Mouse (Mus musculus) heart, postnatal 36 days (tissue): ENCODE results near the gene Pcgf3. TPM values are rescaled to one million over a fixed set of nuclear protein-coding genes. Genes with fewer than 3 reads are reported as not detected.
"Not testable (repeated sequence)": the region's sequence is repeated elsewhere in the genome, so short reads cannot be mapped to it uniquely, and the experiment has no call there.

ENCODE experiments used
- DNase-seq, 2 experiments: peaks; one replicate each; pipeline ENCODE4 v3.0.0; 2021 to 2022
- intact Hi-C: fragments of 180-260 bp; cut with DNase I; formaldehyde crosslinking; loops from one replicate; pipeline ENCODE4 v1.15.1; 2025
- total RNA-seq, 2 experiments: library from RNA; stranded (reverse); gene quantifications; 2 replicates each; pipeline ENCODE4 v1.2.3; 2021

Pcgf3 gene
- total RNA-seq, 2 experiments from 2014 or later: 27.2 to 30.8 TPM

- intact Hi-C loops: loop anchor here (2.0 kb wide), 1 partner anchor 13 kb away; no protein-coding TSS in a partner anchor
- no peak for DNase-seq
Observed at GRCm38 (mm10) chr5:108465131-108465891, 4.3 kb downstream of the Pcgf3 start.

GRCm38 (mm10) chr5:108466647-108467046 is 5.6 kb downstream of the Pcgf3 start:
- DNase-seq: no peak
- intact Hi-C loops: no loop called here

GRCm38 (mm10) chr5:108469617-108470016 is 8.6 kb downstream of the Pcgf3 start:
- no peak for DNase-seq
- intact Hi-C loops: no loop called here

GRCm38 (mm10) chr5:108473737-108474136 is 12.7 kb downstream of the Pcgf3 start:
- DNase-seq: no peak

GRCm38 (mm10) chr5:108475977-108476376 is 14.9 kb downstream of the Pcgf3 start:
- intact Hi-C loops: no loop called here
- no peak for DNase-seq

More at GRCm38 (mm10) chr5:108473737-108474136, 12.7 kb downstream of the Pcgf3 start:
- intact Hi-C loops: no loop called here

GRCm38 (mm10) chr5:108483006-108483405 is 22.0 kb downstream of the Pcgf3 start:
- intact Hi-C loops: no loop called here
- DNase-seq: no peak

- DNase-seq: no peak
- intact Hi-C loops: no loop called here
Observed at GRCm38 (mm10) chr5:108485239-108485638, 24.2 kb downstream of the Pcgf3 start.

- intact Hi-C loops, DNase-seq: not testable (repeated sequence)
Observed at GRCm38 (mm10) chr5:108486148-108486547, 25.1 kb downstream of the Pcgf3 start.

GRCm38 (mm10) chr5:108501573-108501972 is 40.5 kb downstream of the Pcgf3 start:
- no peak for DNase-seq
- intact Hi-C loops: no loop called here

GRCm38 (mm10) chr5:108502286-108502685 is 41.3 kb downstream of the Pcgf3 start:
- intact Hi-C loops: no loop called here

GRCm38 (mm10) chr5:108515581-108516361 is 54.7 kb downstream of the Pcgf3 start:
- intact Hi-C loops: no loop called here

More at GRCm38 (mm10) chr5:108502286-108502685, 41.3 kb downstream of the Pcgf3 start:
- DNase-seq: no peak

GRCm38 (mm10) chr5:108516655-108517054 is 55.6 kb downstream of the Pcgf3 start:
- intact Hi-C loops: no loop called here
- no peak for DNase-seq

More at GRCm38 (mm10) chr5:108515581-108516361, 54.7 kb downstream of the Pcgf3 start:
- no peak for DNase-seq

GRCm38 (mm10) chr5:108518106-108518885 is 57.3 kb downstream of the Pcgf3 start:
- intact Hi-C loops: no loop called here
- DNase-seq: no peak

- no peak for DNase-seq
- intact Hi-C loops: no loop called here
Observed at GRCm38 (mm10) chr5:108518951-108519350, 57.9 kb downstream of the Pcgf3 start.

GRCm38 (mm10) chr5:108520153-108520552 is 59.1 kb downstream of the Pcgf3 start:
- no peak for DNase-seq
- intact Hi-C loops: no loop called here

GRCm38 (mm10) chr5:108521016-108521415 is 60.0 kb downstream of the Pcgf3 start:
- intact Hi-C loops: no loop called here
- DNase-seq: no peak

GRCm38 (mm10) chr5:108521896-108522295 is 60.9 kb downstream of the Pcgf3 start:
- intact Hi-C loops: no loop called here

GRCm38 (mm10) chr5:108522597-108522996 is 61.6 kb downstream of the Pcgf3 start:
- no peak for DNase-seq
- intact Hi-C loops: no loop called here

More at GRCm38 (mm10) chr5:108521896-108522295, 60.9 kb downstream of the Pcgf3 start:
- DNase-seq: no peak

GRCm38 (mm10) chr5:108534188-108534587 is 73.2 kb downstream of the Pcgf3 start:
- intact Hi-C loops: no loop called here
- DNase-seq: no peak

GRCm38 (mm10) chr5:108543516-108544291 is 82.7 kb downstream of the Pcgf3 start:
- DNase-seq: no peak
- intact Hi-C loops: no loop called here
